Mouse (Mus musculus): ENCODE results near the gene Cacna2d3.

Gene Cacna2d3

DNA sequence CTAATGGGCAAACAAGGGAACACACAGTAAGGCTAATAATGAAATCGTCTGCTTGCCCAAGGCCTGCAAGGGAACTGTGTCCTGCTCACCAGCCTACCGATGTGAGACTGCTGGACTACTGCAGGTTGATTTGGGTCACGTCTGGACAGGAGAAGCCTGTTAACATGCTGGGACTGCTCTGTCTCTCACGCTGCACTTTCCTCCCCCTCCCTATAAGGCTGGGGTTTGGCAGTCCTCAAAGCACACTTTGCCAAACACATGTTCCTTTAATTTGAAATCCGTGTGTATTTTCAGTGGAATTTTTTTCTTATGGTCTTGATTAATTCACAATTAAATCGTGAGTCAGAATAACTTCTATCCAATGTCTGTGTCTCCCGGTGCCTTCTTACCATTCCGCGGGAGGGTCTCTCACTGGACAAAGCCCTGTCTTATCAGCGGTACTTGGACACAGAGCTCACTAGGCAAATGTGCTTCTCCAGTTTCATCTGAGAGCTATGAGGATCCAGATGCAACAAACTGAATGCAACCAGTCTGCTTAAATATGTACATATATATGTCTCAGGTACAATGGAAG lies 584.6 kb downstream of the Cacna2d3 start:
- DNase-seq: no peak

DNA sequence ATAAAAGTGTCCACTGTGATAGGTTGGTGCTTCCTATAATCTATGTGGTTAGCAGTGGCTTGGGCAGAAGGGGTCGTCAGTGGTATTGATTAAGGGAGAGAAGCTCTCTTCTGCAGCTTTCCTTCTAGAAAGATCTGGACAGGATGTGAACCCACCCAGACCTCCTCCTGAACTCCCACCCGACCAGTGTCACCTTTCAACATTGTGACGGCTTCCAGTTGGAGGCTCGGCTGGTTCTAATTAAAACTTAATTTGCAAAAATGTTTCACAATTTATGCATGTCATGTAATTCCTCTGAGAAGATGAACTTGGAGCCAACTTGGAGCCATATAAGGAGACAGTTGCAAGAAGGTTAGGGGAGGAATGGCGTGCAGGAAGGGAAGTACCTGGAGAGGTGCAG lies 586.8 kb downstream of the Cacna2d3 start:
- DNase-seq: no peak

GRCm38 (mm10) chr14:29130511-29130910 lies 591.2 kb downstream of the Cacna2d3 start:
- no peak for DNase-seq

DNA sequence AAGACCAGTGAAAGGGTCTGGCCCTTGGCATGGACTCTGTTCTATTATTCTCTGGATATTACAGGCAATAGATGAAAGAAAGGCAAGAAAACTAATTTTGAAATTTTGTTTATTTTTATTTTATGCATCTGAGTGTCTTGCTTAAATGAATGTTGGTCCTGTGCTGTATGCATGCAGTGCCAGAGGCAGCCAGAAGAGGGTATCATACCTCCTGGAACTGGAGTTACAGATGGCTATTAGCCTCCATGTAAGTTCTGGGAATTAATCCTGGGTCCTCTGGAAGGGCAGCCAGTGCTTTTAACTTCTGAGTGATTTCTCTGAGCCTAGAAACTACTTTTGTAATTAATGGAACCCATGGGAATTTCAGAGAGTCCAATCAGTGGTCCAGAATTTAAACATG lies 597.8 kb downstream of the Cacna2d3 start:
- DNase-seq: peak; percentile 11

GRCm38 (mm10) chr14:29122749-29123148 lies 598.9 kb downstream of the Cacna2d3 start:
- no peak for DNase-seq

DNA sequence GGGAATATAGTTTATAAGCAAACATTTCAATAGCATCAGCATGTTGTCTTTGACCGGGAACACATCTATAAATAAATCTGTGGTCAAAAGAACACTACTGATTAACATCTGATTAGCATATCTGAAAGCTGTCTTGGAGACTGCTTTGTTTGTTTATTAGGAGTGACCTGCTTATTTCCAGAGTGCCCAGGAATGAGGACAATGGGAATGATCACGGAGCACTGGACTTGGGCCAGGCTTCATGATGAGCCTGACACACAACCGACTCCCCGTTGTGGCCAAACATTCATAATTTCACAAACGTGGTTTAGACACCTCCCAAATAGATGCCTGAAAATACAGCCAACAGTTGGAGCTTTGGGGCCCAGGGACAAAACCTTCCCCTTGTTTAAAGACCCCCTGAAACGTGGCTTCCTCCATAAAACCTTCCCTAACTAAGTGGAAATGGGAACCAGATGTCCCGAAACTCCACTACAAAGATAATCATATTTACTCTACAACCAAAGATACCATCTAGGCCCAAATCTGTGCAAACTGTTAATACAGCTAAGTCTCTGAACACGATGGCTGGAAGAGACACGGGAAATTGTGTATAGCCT lies 607.7 kb downstream of the Cacna2d3 start:
- no peak for DNase-seq

GRCm38 (mm10) chr14:29111666-29112065 lies 610.0 kb downstream of the Cacna2d3 start:
- no peak for DNase-seq

- DNase-seq: no peak
Measured at GRCm38 (mm10) chr14:29110351-29111091, 611.1 kb downstream of the Cacna2d3 start.

DNA sequence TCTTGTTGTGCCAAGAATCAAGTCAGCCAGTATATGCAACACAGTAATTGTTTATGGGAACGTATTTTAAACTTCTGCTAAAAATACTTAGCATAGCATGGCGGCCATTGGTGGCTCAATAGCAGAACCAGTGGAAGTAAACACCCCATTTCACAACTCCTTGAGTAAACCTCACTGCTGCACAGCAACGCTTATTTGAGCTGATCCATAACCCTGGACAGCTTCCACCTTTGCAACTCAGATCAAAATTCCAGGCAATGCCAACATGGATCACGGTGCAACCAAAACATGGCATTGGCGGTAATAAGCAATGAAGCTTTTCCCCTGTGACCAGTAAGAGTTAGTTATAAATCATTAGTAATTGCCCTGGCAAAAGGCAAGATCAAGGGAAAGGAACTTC lies 614.2 kb downstream of the Cacna2d3 start:
- DNase-seq: no peak

DNA sequence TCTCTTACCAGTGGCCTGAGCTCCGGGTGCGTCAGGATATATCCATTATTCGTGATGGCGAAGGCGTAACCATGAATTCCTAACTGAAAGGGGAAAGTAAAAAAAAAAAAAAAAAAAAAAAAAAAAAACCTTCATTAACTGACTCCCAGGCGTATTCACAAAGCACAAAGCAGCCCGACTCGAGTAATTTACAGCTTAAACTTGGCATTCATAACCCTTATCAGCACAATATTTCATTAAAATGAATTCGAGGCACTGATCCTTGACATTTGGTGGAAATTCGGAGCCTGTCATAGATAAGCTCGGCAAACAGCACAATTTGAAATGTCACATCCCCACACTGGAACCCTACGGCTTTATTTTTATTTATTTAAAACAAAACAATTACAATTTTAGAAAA lies 623.9 kb downstream of the Cacna2d3 start:
- DNase-seq: no peak

GRCm38 (mm10) chr14:29095431-29095830 lies 626.2 kb downstream of the Cacna2d3 start:
- DNase-seq: no peak

DNA sequence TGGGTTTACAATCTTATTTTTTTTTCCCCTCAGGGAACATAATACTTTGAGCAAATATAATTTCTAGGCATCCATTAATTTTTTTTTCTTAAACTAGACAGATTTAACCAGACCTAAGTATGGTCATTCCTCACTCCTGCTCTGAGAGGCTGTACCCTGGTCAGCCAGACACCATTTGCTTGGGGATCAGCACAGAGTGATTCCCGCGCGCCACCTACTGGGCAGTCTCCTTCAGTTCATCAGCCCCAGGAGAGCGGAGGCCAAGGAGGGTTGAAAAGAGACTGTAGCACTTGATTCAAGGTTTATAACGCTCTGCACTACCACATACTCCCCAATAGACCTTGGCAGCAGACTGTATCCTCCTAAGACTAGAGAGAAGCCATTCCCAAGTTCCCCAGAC lies 631.6 kb downstream of the Cacna2d3 start:
- DNase-seq: peak; percentile 76

GRCm38 (mm10) chr14:29086528-29086927 lies 635.1 kb downstream of the Cacna2d3 start:
- no peak for DNase-seq

- no peak for DNase-seq
Measured at GRCm38 (mm10) chr14:29085493-29086159, 636.0 kb downstream of the Cacna2d3 start.

- no peak for DNase-seq
Measured at GRCm38 (mm10) chr14:29082171-29082570, 639.5 kb downstream of the Cacna2d3 start.

GRCm38 (mm10) chr14:29080630-29081029 lies 641.0 kb downstream of the Cacna2d3 start:
- peak; percentile 5 for DNase-seq

GRCm38 (mm10) chr14:29080228-29080627 lies 641.4 kb downstream of the Cacna2d3 start:
- DNase-seq: no peak

DNA sequence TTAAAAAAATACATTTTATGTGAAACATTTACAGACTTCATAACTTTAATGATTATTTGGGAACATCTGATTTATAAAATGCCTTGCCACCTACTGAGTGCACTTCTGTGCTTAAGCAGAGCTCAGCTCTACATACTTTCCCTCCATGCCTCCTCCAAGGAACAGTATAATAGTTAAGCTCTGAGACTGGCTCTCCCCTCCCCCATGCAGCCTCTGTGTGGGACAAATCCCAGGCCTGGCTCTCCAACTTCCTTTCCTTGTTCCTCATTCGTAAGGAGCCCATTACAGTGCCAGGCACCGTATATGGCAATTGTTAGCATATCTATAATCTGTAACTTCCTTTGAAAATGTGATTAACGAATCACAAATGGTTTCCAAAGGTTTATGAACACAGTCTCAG lies 644.2 kb downstream of the Cacna2d3 start:
- no peak for DNase-seq

DNA sequence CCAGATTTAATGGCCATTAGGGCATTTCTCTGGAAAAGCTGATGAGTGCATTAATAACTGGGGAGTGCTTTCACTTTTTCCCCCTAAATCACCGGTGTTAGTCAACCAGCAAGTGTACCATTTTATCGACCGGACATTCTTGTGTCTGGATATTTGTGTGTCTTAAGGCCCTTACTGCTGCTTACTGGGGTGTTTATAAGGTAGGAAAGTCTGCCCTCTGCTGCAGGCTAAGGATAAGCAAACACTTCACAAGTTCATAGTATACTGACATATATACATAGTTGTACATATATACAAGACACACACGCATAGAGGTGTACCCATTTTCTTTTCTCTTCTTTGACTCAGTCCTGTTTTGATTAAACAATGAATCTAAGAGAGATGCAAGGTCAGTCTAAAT lies 647.9 kb downstream of the Cacna2d3 start:
- peak; percentile 6 for DNase-seq

- no peak for DNase-seq
Measured at GRCm38 (mm10) chr14:29062676-29063075, 659.0 kb downstream of the Cacna2d3 start.

DNA sequence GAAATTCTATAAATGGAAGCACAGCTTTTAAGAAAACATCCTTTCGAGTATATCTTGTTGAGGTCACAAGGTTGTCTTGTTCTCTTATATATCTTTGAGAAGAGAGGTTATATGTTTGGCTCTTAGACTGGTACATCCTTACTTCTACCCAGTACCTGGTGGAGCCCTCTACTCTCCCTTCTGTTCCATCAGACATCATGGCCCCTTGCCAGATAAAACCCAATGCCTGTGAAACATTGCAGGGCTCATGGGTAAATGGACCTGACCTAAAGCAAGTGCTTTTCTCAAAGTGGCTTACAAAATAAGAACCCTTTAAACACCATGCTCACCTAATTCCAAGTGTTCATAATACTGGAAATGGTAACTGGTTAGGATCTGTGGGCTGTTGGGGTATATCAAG lies 660.2 kb downstream of the Cacna2d3 start:
- DNase-seq: no peak

DNA sequence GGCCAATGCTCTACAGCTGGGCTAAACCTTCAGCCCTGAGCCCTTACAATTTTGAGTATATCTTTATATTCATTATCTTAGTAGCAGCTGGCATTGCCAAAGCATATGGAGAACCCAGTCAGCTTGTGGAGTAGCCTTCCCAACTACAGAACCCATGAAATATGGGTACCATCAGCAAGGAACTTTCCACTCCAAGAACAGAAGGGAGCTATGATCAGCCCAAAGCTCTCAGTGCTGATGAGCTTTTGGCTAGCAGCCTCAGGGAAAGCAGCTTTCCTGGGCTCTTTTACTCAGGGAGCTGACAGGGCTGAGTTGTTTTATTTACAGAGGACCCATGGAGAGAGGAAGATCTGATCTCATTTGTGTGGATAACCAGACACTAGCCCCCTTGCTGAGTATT lies 661.0 kb downstream of the Cacna2d3 start:
- no peak for DNase-seq

GRCm38 (mm10) chr14:29051951-29052835 lies 669.5 kb downstream of the Cacna2d3 start:
- no peak for DNase-seq
